25 mouse cellular contexts compared by ENCODE assay signal in genomic region chr9:116038275-116038674, GRCm38 (mm10).
DNase-seq lines count a peak whose midpoint lies in the region; ATAC-seq and TF ChIP-seq lines count a peak whose summit lies in the region.
"Had no signal": no experiment of that assay in that cellular context is flagged by ENCODE, and none has a peak within 500 bp of the region (broad histone marks: within the 10 kb centered on the region; RNA-seq: fewer than 3 reads in every experiment).

No protein-coding gene starts in this region.

- no peaks in the 10 kb centered on the region for H3K9me3 ChIP-seq in limb, embryonic 14.5 days (ENCODE audit: control insufficient read depth, low read length)
- H3K9me3 ChIP-seq in limb, embryonic 10.5 days (replicated peaks): no peaks in the 10 kb centered on the region
- H3K9me3 ChIP-seq in midbrain, embryonic 13.5 days: no peaks in the 10 kb centered on the region
- no peaks in the 10 kb centered on the region for H3K9me3 ChIP-seq in midbrain, embryonic 14.5 days (ENCODE audit: control insufficient read depth, low read length)
- H3K9me3 ChIP-seq: embryonic facial prominence, embryonic 12.5 days; forebrain, embryonic 13.5 days; heart, embryonic 10.5 days; heart, embryonic 13.5 days; hindbrain, embryonic 12.5 days; hindbrain, embryonic 15.5 days had no signal

- peaks cover 10% of the 10 kb centered on the region for H3K4me1 ChIP-seq in limb, embryonic 14.5 days (ENCODE audit: control insufficient read depth, insufficient read depth, low read length)
- H3K4me1 ChIP-seq in limb, embryonic 10.5 days: no peaks in the 10 kb centered on the region
- no peaks in the 10 kb centered on the region for H3K4me1 ChIP-seq in midbrain, embryonic 13.5 days (replicated peaks)
- H3K4me1 ChIP-seq in midbrain, embryonic 14.5 days (ENCODE audit: control insufficient read depth, insufficient read depth, low read length): no peaks in the 10 kb centered on the region
- H3K4me1 ChIP-seq: embryonic facial prominence, embryonic 12.5 days; forebrain, embryonic 13.5 days; heart, embryonic 10.5 days; hindbrain, embryonic 12.5 days had no signal

- no peak for TF ChIP-seq POLR2A in limb, embryonic 14.5 days (IDR thresholded peaks at IDR 0.05; ENCODE audit: borderline replicate concordance, extremely low read depth, insufficient read depth, insufficient read length)

- H3K9ac ChIP-seq in limb, embryonic 14.5 days (ENCODE audit: low read depth, low read length, severe bottlenecking): no peak overlapping the region
- no peak overlapping the region for H3K9ac ChIP-seq in midbrain, embryonic 13.5 days (replicated peaks)
- H3K9ac ChIP-seq in midbrain, embryonic 14.5 days (replicated peaks; ENCODE audit: low read length): no peak overlapping the region
- H3K9ac ChIP-seq: embryonic facial prominence, embryonic 12.5 days; forebrain, embryonic 13.5 days; forebrain, postnatal 0 days; heart, embryonic 13.5 days; hindbrain, embryonic 12.5 days; hindbrain, embryonic 15.5 days had no signal

- H3K4me3 ChIP-seq in limb, embryonic 14.5 days (replicated peaks; ENCODE audit: low read length): no peak overlapping the region
- H3K4me3 ChIP-seq in limb, embryonic 10.5 days: no peak overlapping the region
- no peak overlapping the region for H3K4me3 ChIP-seq in midbrain, embryonic 13.5 days (replicated peaks)
- no peak overlapping the region for H3K4me3 ChIP-seq in midbrain, embryonic 14.5 days (replicated peaks; ENCODE audit: low read depth, low read length)
- H3K4me3 ChIP-seq: embryonic facial prominence, embryonic 12.5 days; erythroblast, embryonic 14.5 days; forebrain, embryonic 13.5 days; heart, adult 2 months; heart, embryonic 10.5 days; heart, embryonic 13.5 days; hindbrain, embryonic 12.5 days; hindbrain, embryonic 15.5 days had no signal

- no peaks in the 10 kb centered on the region for H3K27me3 ChIP-seq in limb, embryonic 14.5 days (ENCODE audit: control insufficient read depth, insufficient read depth, low read length)
- H3K27me3 ChIP-seq in limb, embryonic 10.5 days (ENCODE audit: low read depth, poor library complexity, severe bottlenecking): peaks cover 3% of the 10 kb centered on the region; the same call in 1 of the 2 replicates
- H3K27me3 ChIP-seq in midbrain, embryonic 13.5 days: no peaks in the 10 kb centered on the region
- no peaks in the 10 kb centered on the region for H3K27me3 ChIP-seq in midbrain, embryonic 14.5 days (ENCODE audit: control insufficient read depth, insufficient read depth, low read length)
- H3K27me3 ChIP-seq: embryonic facial prominence, embryonic 12.5 days; forebrain, embryonic 13.5 days; heart, embryonic 13.5 days; hindbrain, embryonic 12.5 days; hindbrain, embryonic 15.5 days had no signal

- 62% methylated on average over 6 of the region's 6 CpGs for WGBS in limb, embryonic 14.5 days
- WGBS in limb, embryonic 10.5 days: 89% methylated on average over 6 of the region's 6 CpGs
- 73% methylated on average over 6 of the region's 6 CpGs for WGBS in midbrain, embryonic 13.5 days
- WGBS in midbrain, embryonic 14.5 days: 74% methylated on average over 6 of the region's 6 CpGs

- H3K4me2 ChIP-seq in limb, embryonic 14.5 days (replicated peaks; ENCODE audit: low read depth, low read length, severe bottlenecking): no peak overlapping the region
- no peak overlapping the region for H3K4me2 ChIP-seq in midbrain, embryonic 13.5 days (replicated peaks)
- no peak overlapping the region for H3K4me2 ChIP-seq in midbrain, embryonic 14.5 days (ENCODE audit: low read length)
- H3K4me2 ChIP-seq: embryonic facial prominence, embryonic 12.5 days; forebrain, embryonic 13.5 days; heart, embryonic 13.5 days; hindbrain, embryonic 12.5 days; hindbrain, embryonic 15.5 days had no signal

- peak; percentile 6 for DNase-seq in gastrocnemius, adult 18-20 months (ENCODE audit: low spot score)
- no peak for DNase-seq in gastrocnemius, postnatal 4 days (ENCODE audit: low spot score in 2 of 2)
- peak; percentile 11 for DNase-seq in limb, embryonic 14.5 days (ENCODE audit: low spot score)
- DNase-seq in limb, embryonic 10.5 days (ENCODE audit: low spot score): no peak
- DNase-seq in midbrain, embryonic 14.5 days: no peak
- no peak for DNase-seq in cerebellum, postnatal 25 days
- DNase-seq: adrenal gland, adult 2 months; adrenal gland, postnatal 14 days; cerebellum, adult 11-12 months; cerebellum, adult 8-10 months; cerebellum, postnatal 10 days; forebrain, postnatal 0 days; gastrocnemius, postnatal 14 days; heart, adult 2 months; heart, postnatal 14 days had no signal

- no peak overlapping the region for H3K27ac ChIP-seq in limb, embryonic 14.5 days (replicated peaks; ENCODE audit: low read depth, low read length)
- H3K27ac ChIP-seq in limb, embryonic 10.5 days: no peak overlapping the region
- H3K27ac ChIP-seq in midbrain, embryonic 13.5 days: no peak overlapping the region
- no peak overlapping the region for H3K27ac ChIP-seq in midbrain, embryonic 14.5 days (replicated peaks; ENCODE audit: low read depth, low read length)
- H3K27ac ChIP-seq: embryonic facial prominence, embryonic 12.5 days; forebrain, embryonic 13.5 days; heart, adult 2 months; heart, embryonic 10.5 days; heart, embryonic 13.5 days; hindbrain, embryonic 12.5 days; hindbrain, embryonic 15.5 days had no signal

- no peaks in the 10 kb centered on the region for H3K36me3 ChIP-seq in limb, embryonic 14.5 days (ENCODE audit: control insufficient read depth, insufficient read depth, low read length)
- no peaks in the 10 kb centered on the region for H3K36me3 ChIP-seq in limb, embryonic 10.5 days
- H3K36me3 ChIP-seq in midbrain, embryonic 13.5 days: no peaks in the 10 kb centered on the region
- H3K36me3 ChIP-seq in midbrain, embryonic 14.5 days (ENCODE audit: control insufficient read depth, insufficient read depth, low read length): no peaks in the 10 kb centered on the region
- H3K36me3 ChIP-seq: embryonic facial prominence, embryonic 12.5 days; heart, embryonic 10.5 days; heart, embryonic 13.5 days; hindbrain, embryonic 12.5 days; hindbrain, embryonic 15.5 days had no signal

- ATAC-seq in limb, embryonic 14.5 days (ENCODE audit: low FRiP score, low read depth): no peak; the same call in 1 of the 2 replicates
- peak; percentile 37; the same call in 1 of the 2 replicates for ATAC-seq in midbrain, embryonic 13.5 days
- ATAC-seq in midbrain, embryonic 14.5 days (ENCODE audit: low FRiP score, low TSS enrichment): no peak
- ATAC-seq: CD4-positive, CD25-positive, alpha-beta regulatory T cell, adult 4 months; forebrain, embryonic 13.5 days; forebrain, postnatal 0 days; intestine, postnatal 0 days had no signal

Comparison
In these comparisons a context has a peak if more than half of its experiments do, and no peak if none do; other contexts are left out.
1. DNase-seq: peak in gastrocnemius, adult 18-20 months (single experiment) and limb, embryonic 14.5 days (single experiment); none in gastrocnemius, postnatal 4 days (0 of 2), limb, embryonic 10.5 days (single experiment), midbrain, embryonic 14.5 days (single experiment) and cerebellum, postnatal 25 days (0 of 2).